Comparison of ENCODE assay signal across 8 mouse cellular contexts in genomic region chr4:139336822-139337483, GRCm38 (mm10). TPM values are rescaled to one million over a fixed set of nuclear protein-coding genes. Genes with fewer than 3 reads are reported as not detected.
DNase-seq lines count a peak whose midpoint lies in the region; ATAC-seq lines count a peak whose summit lies in the region.

No protein-coding gene starts in this region.

- DNase-seq in T-cell, adult 2 months (ENCODE audit: low spot score): peak; percentile 75
- DNase-seq in cerebellum, adult 9-10 months: peak; percentile 60
- DNase-seq in hindbrain, embryonic 11.5 days (ENCODE audit: low spot score): peak; percentile 81
- DNase-seq in layer of hippocampus, postnatal 10 days (ENCODE audit: low spot score in 2 of 2): peak; percentile 77 to 81
- DNase-seq in lung, postnatal 36 days: peak; percentile 84
- peak; percentile 34 to 62 for DNase-seq in right cerebral cortex, adult 2 months (ENCODE audit: low spot score in 2 of 2)
- peak; percentile 81 for DNase-seq in urinary bladder, postnatal 14 days (ENCODE audit: low spot score)

- 0 out of 2 replicates have a peak overlapping the region, but pooled peaks have one; percentile 14 for H3K4me2 ChIP-seq in hindbrain, embryonic 11.5 days (replicated peaks; ENCODE audit: low read depth, low read length)

- ATAC-seq in frontal cortex, adult (ENCODE audit: low TSS enrichment): peak; percentile 52; the same call in 1 of the 2 replicates
- no peak for ATAC-seq in hindbrain, embryonic 11.5 days (ENCODE audit: low FRiP score)

- 22% methylated on average over 24 of the region's 24 CpGs for WGBS in hindbrain, embryonic 11.5 days

- H3K4me1 ChIP-seq in hindbrain, embryonic 11.5 days (replicated peaks; ENCODE audit: control insufficient read depth, insufficient read depth, low read length): no peaks in the 10 kb centered on the region

- no peaks in the 10 kb centered on the region for H3K36me3 ChIP-seq in hindbrain, embryonic 11.5 days (ENCODE audit: control insufficient read depth, insufficient read depth, low read length)

- H3K27me3 ChIP-seq in hindbrain, embryonic 11.5 days (ENCODE audit: control insufficient read depth, insufficient read depth, low read length): no peaks in the 10 kb centered on the region; the same call in 1 of the 2 replicates

- H3K9ac ChIP-seq in hindbrain, embryonic 11.5 days (ENCODE audit: low read depth, low read length): no peak overlapping the region

- H3K27ac ChIP-seq in hindbrain, embryonic 11.5 days (ENCODE audit: low read depth, low read length): no peak overlapping the region

- H3K4me3 ChIP-seq in hindbrain, embryonic 11.5 days (ENCODE audit: low read depth, low read length): no peak overlapping the region

- no peaks in the 10 kb centered on the region for H3K9me3 ChIP-seq in hindbrain, embryonic 11.5 days (ENCODE audit: control insufficient read depth, low read length)

RNA-seq across cellular contexts. Expression of gene Mrto4, which starts 15.4 kb away (rescaled TPM):
- polyA plus RNA-seq in hindbrain, embryonic 11.5 days (2014; fragmentation: Nextera tagmentation; extraction: Ambion mirVana): 120 and 123 TPM in 2 replicates
- 10 to 100 TPM; 49.9 to 59.2 TPM for total RNA-seq in layer of hippocampus, postnatal 10 days (2021)

RNA-seq across cellular contexts. Expression of gene Emc1, which starts 15.4 kb away (rescaled TPM):
- 21.6 and 23.5 TPM in 2 replicates for polyA plus RNA-seq in hindbrain, embryonic 11.5 days (2014; fragmentation: Nextera tagmentation; extraction: Ambion mirVana)
- total RNA-seq in layer of hippocampus, postnatal 10 days (2021): 10 to 100 TPM; 74.3 to 85.0 TPM

RNA-seq across cellular contexts. Expression of gene Ubr4, which starts 15.5 kb away (rescaled TPM):
- 76.5 and 82.5 TPM in 2 replicates for polyA plus RNA-seq in hindbrain, embryonic 11.5 days (2014; fragmentation: Nextera tagmentation; extraction: Ambion mirVana)
- total RNA-seq in layer of hippocampus, postnatal 10 days (2021): 100 to 1,000 TPM; 146 to 147 TPM

RNA-seq across cellular contexts. Expression of gene Akr7a5, which starts 26.4 kb away (rescaled TPM):
- 64.7 and 74.0 TPM in 2 replicates for polyA plus RNA-seq in hindbrain, embryonic 11.5 days (2014; fragmentation: Nextera tagmentation; extraction: Ambion mirVana)
- total RNA-seq in layer of hippocampus, postnatal 10 days (2021): 10 to 100 TPM; 30.0 to 31.7 TPM

RNA-seq across cellular contexts. Expression of gene Pqlc2, which starts 26.4 kb away (rescaled TPM):
- polyA plus RNA-seq in hindbrain, embryonic 11.5 days (2014; fragmentation: Nextera tagmentation; extraction: Ambion mirVana): 11.8 and 13.8 TPM in 2 replicates
- 10 to 100 TPM; 11.0 to 11.9 TPM for total RNA-seq in layer of hippocampus, postnatal 10 days (2021)
